Mouse (Mus musculus) heart, embryonic 15.5 days (tissue): ENCODE results near the gene Kcnq1. TPM values are rescaled to one million over a fixed set of nuclear protein-coding genes. Genes with fewer than 3 reads are reported as not detected.

Experiments
- ATAC-seq: fragments of 200-750 bp; cut with Nextera tagmentation; replicated peaks from 2 replicates; pipeline ENCODE4 v1.8.0; 2017; ENCODE audit warnings: low read depth, moderate TSS enrichment; ENCODE audit not compliant: insufficient number of reproducible peaks, insufficient read depth, low FRiP score
- H3K27ac ChIP-seq: fragments of 300-500 bp; sonication (generic); 2 replicates; pipeline ENCODE4 v1.5.1; 2015; ENCODE audit warnings: mild to moderate bottlenecking, inconsistent platforms
- H3K27me3 ChIP-seq: fragments of 300-500 bp; sonication (generic); 2 replicates; pipeline ENCODE4 v1.6.1; 2015; ENCODE audit warnings: inconsistent platforms
- H3K36me3 ChIP-seq: fragments of 300-500 bp; sonication (generic); 2 replicates; pipeline ENCODE4 v1.6.1; 2015; ENCODE audit warnings: mild to moderate bottlenecking, inconsistent platforms
- H3K4me1 ChIP-seq: fragments of 300-500 bp; sonication (generic); replicated peaks from 2 replicates; pipeline ENCODE4 v1.6.1; 2015; ENCODE audit warnings: inconsistent platforms
- H3K4me2 ChIP-seq: fragments of 300-500 bp; sonication (generic); 2 replicates; pipeline ENCODE4 v1.6.1; 2015; ENCODE audit warnings: inconsistent platforms, mild to moderate bottlenecking, moderate library complexity
- H3K4me3 ChIP-seq: fragments of 300-500 bp; sonication (generic); 2 replicates; pipeline ENCODE4 v1.5.1; 2015; ENCODE audit warnings: mild to moderate bottlenecking, inconsistent platforms
- H3K9ac ChIP-seq: fragments of 300-500 bp; sonication (generic); 2 replicates; pipeline ENCODE4 v1.6.1; 2015; ENCODE audit warnings: mild to moderate bottlenecking, inconsistent platforms
- H3K9me3 ChIP-seq: fragments of 300-500 bp; sonication (generic); replicated peaks from 2 replicates; pipeline ENCODE4 v1.6.1; 2016; ENCODE audit warnings: inconsistent platforms
- WGBS: fragments of 180-500 bp; shearing (Covaris S2); methylation state at CpG from one replicate; pipeline ENCODE4 v1.1.7; 2015; ENCODE audit warnings: mixed read lengths; 5-methylcytosine and 5-hydroxymethylcytosine counted together
- polyA plus RNA-seq: library from polyadenylated mRNA; unstranded; fragments of >200 nt; fragmentation: Nextera tagmentation; extraction: Ambion mirVana; gene quantifications from 2 replicates; pipeline ENCODE4 v1.2.1, GENCODE M21; 2015

Kcnq1 gene
- polyA plus RNA-seq, 1 experiment from 2014 or later: 27.5 TPM

DNA sequence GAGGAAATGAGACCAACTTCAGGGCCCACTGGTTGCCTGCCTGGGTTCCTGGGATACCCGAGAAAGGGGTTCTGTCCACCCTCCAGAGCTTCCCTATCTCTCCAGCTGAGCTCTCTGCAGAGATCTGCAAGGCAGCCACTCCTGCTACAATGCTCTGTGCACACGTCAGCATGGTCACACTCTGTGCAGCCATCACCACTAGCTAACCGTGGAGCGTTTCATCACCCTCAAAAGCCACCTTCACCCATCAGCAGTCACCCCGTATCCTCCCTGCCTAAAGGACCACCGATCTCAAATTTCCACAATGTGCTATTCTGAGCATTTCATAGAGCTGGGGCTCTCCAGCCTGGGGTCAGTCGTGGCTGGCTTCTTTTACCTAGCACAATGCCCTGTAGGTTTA, 243.1 kb downstream of the Kcnq1 start:
- Histone ChIP-seq H3K36me3 (no peaks in the 10 kb centered on the region), H3K27ac (peak overlapping the region; percentile 44), H3K4me1 (peaks cover 19% of the 10 kb centered on the region), H3K27me3 (no peaks in the 10 kb centered on the region), H3K9me3 (no peaks in the 10 kb centered on the region), H3K9ac (no peak overlapping the region), H3K4me2 (no peak overlapping the region), H3K4me3 (no peak overlapping the region)
- no peak for ATAC-seq
- WGBS: 32% methylated on average over 7 of the region's 7 CpGs

DNA sequence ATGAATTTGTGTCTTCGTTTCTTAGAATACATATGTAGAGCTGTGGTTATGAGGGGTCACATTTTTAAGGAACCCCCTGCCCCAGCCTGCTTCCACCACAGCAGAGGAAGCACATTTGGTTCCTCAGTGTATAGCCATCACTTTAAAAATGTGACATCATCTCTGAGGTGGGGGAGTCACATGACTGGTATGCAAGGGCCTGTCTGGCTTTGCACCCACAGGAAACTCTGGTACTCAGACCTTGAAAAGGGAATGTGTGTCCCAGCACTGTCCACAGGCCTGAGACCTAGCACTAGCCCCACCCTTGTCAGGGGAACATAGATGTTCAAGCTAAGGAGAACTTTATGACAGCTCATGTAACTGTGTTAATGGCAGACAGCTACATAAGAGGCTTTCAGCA, 243.7 kb downstream of the Kcnq1 start:
- Histone ChIP-seq H3K4me3 (no peak overlapping the region), H3K4me1 (peaks cover 19% of the 10 kb centered on the region), H3K36me3 (no peaks in the 10 kb centered on the region), H3K4me2 (no peak overlapping the region), H3K27ac (peak overlapping the region; percentile 44), H3K9me3 (no peaks in the 10 kb centered on the region), H3K27me3 (no peaks in the 10 kb centered on the region), H3K9ac (no peak overlapping the region)
- 0 out of 2 replicates have a peak, but pooled peaks have one; percentile 47 for ATAC-seq
- 44% methylated on average over 1 of the region's 1 CpGs for WGBS

DNA sequence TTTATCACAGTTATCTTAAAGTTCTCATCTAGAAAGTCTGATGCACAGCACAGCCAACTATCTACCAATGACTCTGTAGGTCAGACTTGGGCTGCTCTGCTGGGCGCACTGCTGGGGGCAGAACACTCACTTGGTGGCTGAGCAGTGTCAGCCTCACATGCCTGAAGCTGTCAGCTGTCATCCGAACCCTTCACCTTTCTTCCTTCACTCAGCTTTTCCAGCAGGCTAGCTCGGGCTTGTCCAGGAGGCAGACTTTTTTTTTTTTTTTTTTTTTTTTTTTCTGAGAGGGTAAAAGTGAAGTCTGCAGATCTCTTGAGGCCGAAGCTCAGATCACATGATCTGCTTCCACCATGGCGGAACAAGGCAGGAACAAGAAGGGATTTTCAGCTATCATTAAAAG, 249.7 kb downstream of the Kcnq1 start:
- Histone ChIP-seq H3K27ac (0 out of 2 replicates have a peak overlapping the region, but pooled peaks have one; percentile 3), H3K27me3 (no peaks in the 10 kb centered on the region), H3K4me2 (no peak overlapping the region), H3K36me3 (no peaks in the 10 kb centered on the region), H3K9me3 (no peaks in the 10 kb centered on the region), H3K9ac (no peak overlapping the region), H3K4me3 (no peak overlapping the region), H3K4me1 (peaks cover 35% of the 10 kb centered on the region)
- no peak for ATAC-seq
- 44% methylated on average over 5 of the region's 5 CpGs for WGBS

DNA sequence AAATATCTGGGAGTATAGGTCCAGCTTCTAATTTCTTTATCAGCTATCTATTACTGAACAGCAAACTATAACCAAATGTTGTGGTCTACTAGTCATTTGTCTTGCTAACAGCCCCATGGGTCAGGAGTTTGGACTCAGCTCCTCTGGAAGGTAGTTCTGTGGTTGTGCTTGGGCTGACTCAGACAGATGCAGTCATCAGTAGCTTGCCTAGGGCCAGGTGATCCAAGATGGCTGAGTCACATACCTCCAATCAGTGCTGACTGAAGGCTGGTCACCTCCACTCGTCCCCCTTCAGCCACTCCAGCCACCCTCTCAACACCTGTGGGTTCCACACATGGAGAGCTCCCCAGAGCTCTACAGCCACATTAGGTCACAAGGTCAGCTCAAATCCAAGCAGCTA, 250.9 kb downstream of the Kcnq1 start:
- Histone ChIP-seq H3K4me2 (no peak overlapping the region), H3K9ac (no peak overlapping the region), H3K27ac (peak overlapping the region; percentile 64; the same call in 1 of the 2 replicates), H3K4me1 (peaks cover 41% of the 10 kb centered on the region), H3K27me3 (no peaks in the 10 kb centered on the region), H3K9me3 (no peaks in the 10 kb centered on the region), H3K4me3 (no peak overlapping the region), H3K36me3 (no peaks in the 10 kb centered on the region)
- 48% methylated on average over 1 of the region's 1 CpGs for WGBS
- no peak for ATAC-seq

DNA sequence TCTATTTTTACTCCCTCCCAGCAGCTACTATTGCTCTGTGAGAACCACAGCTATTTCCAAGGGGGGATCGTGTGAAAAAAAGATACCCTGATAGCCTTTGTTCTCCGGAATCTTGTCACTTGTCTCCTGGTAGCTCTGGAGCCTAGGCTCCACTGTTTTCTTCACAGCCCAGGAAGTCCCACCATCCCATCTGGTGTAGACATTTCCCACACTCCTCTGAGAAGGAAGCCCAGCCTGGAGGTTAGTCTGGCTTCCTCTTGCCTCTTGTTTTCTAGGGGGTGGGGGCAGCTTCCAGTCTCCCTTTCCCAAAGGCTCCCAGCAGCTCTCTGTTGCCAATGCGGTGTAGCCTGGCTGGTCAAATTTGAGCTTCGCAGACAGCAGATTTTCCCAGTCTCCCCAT, 251.7 kb downstream of the Kcnq1 start:
- ATAC-seq: no peak; the same call in 1 of the 2 replicates
- peaks cover 42% of the 10 kb centered on the region for H3K4me1 ChIP-seq
- no peaks in the 10 kb centered on the region for H3K27me3 ChIP-seq
- no peak overlapping the region for H3K9ac ChIP-seq
- no peak overlapping the region for H3K4me2 ChIP-seq
- H3K27ac ChIP-seq: peak overlapping the region; percentile 64
- 35% methylated on average over 4 of the region's 4 CpGs for WGBS
- H3K9me3 ChIP-seq: no peaks in the 10 kb centered on the region
- no peak overlapping the region for H3K4me3 ChIP-seq
- no peaks in the 10 kb centered on the region for H3K36me3 ChIP-seq

DNA sequence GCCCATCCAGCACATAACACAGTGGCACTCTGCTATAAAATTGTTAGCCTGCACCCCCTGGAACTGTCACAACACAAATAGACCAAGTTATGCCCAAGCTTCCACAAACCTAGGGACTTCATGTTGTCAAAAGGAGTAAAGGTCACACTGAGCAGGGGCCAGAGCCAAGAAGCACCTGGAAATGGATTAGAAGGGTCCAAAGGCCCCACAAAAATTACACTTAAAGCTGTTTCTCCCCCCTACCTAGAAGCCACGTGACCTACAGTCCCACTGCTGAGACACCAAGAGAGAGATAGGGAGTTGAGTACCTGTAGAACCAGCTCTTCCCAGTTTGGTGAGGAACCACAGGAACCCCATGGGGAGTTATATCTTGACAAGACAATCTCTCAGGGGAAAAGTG, 253.6 kb downstream of the Kcnq1 start:
- 92% methylated on average over 1 of the region's 1 CpGs for WGBS
- Histone ChIP-seq H3K4me2 (no peak overlapping the region), H3K4me3 (no peak overlapping the region), H3K36me3 (no peaks in the 10 kb centered on the region), H3K27ac (no peak overlapping the region), H3K4me1 (peaks cover 61% of the 10 kb centered on the region), H3K9me3 (no peaks in the 10 kb centered on the region), H3K27me3 (no peaks in the 10 kb centered on the region), H3K9ac (no peak overlapping the region)
- ATAC-seq: no peak

DNA sequence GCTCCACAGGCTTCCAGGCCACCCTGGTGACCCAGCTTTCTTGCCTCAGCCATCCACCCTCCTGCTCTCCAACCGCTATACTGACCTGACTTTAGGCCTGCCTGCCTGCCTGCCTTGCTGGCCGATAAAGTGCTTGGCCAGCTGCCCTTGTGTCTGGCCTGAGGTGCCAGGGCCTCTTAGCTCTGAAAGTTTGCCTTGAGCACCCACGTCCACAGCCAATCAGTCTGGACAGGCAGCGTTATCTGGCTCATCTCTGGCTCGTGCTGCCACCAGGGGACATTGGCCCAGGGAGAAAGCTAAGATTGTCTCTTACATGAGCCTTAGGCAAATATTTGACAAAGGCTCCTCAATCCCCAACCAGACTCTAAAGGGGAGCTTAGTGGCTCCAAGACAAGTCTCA, 254.6 kb downstream of the Kcnq1 start:
- H3K4me1 ChIP-seq: peaks cover 68% of the 10 kb centered on the region

DNA sequence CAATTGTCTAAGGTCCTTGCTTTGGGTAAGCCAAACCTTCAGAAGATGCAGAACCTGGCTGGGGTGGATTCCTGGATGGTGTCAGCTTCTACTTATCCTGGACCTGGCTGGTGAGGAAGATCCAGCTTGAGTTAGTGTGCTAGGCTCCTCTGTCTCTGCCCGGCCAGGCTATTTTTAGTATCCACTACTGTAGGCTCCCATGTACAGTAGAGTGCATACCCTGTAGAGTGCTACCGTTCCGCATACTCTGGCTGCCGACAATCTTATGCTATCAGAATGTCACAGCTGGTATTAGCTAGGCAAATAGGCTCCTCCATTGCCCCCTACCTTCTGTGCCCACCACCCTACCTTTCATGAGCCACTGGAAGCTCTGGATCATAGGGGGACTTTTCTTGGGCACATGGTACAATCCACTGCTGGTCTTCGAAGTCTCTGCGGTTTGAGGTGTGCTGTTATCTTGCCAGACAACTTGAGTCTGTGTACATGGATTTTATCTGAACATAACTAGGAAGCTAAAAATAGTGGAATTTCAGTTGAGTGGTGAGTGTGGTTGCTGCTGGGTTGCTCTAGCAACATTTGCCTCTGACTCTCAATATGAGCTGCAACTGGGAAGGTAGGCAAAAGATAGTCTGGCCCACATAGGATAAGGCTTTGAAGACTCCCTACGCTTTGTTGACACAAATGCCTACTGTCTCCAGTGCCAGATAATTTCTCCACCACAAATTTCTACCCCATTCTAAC, 258.1 kb downstream of the Kcnq1 start:
- Histone ChIP-seq H3K36me3 (no peaks in the 10 kb centered on the region), H3K27ac (peak overlapping the region; percentile 86), H3K4me2 (peak overlapping the region; percentile 35), H3K4me1 (peaks cover 68% of the 10 kb centered on the region), H3K9me3 (no peaks in the 10 kb centered on the region), H3K27me3 (no peaks in the 10 kb centered on the region), H3K4me3 (no peak overlapping the region), H3K9ac (0 out of 2 replicates have a peak overlapping the region, but pooled peaks have one; percentile 18)
- 39% methylated on average over 7 of the region's 7 CpGs for WGBS
- peak; percentile 63 for ATAC-seq

More for the DNA sequence above, 254.6 kb downstream of the Kcnq1 start:
- H3K9ac ChIP-seq: no peak overlapping the region
- H3K27ac ChIP-seq: peak overlapping the region; percentile 52
- no peak overlapping the region for H3K4me2 ChIP-seq
- H3K9me3 ChIP-seq: no peaks in the 10 kb centered on the region
- 44% methylated on average over 5 of the region's 5 CpGs for WGBS
- H3K27me3 ChIP-seq: no peaks in the 10 kb centered on the region
- no peak overlapping the region for H3K4me3 ChIP-seq
- ATAC-seq: no peak
- no peaks in the 10 kb centered on the region for H3K36me3 ChIP-seq

DNA sequence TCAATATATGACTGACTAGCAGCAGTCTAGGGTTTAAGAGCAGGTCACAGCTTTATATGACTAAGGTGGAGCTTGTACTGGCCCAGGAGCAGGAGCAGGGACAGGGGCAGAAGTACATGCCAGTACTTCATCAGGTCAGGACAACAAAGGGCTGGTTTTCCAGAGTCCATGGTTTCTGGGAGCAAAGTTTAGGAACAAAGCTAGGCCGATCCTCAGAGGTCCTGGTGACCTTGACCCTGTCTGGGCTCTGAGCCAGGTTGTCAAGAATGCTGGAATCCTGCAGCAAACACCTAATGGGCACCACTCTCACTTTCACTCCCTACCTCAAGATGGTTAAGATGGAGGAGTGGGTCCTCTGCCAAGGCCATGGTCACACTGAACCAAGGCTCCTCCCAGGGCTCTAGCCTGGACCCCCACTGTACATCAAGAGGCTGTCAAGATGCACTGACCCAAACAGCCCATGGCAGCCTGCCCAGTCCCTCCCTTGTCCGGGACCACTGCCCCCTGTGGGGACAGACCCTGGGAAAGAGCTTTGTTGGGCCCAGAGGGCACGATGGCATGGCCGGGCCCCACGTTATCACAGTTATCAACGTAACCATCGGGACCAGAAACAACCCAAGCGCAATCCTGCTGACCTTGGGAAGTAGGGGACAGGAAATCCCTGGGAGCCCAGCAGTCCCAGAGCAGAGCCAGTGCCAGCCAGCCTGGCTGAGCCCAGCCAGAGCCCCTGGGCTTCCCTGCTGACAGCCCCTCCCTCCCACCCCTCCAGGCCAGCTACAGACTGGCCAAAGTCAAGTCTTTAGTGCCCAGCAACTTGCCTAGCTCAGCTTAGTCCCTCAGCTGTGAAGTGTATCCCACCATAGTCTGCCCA, 259.0 kb downstream of the Kcnq1 start:
- 41% methylated on average over 8 of the region's 8 CpGs for WGBS
- H3K36me3 ChIP-seq: no peaks in the 10 kb centered on the region
- H3K4me3 ChIP-seq: no peak overlapping the region
- 0 out of 2 replicates have a peak overlapping the region, but pooled peaks have one; percentile 1 for H3K9ac ChIP-seq
- peak overlapping the region; percentile 86 for H3K27ac ChIP-seq
- peaks cover 64% of the 10 kb centered on the region for H3K4me1 ChIP-seq
- ATAC-seq: peak; percentile 35; the same call in 1 of the 2 replicates
- H3K27me3 ChIP-seq: no peaks in the 10 kb centered on the region
- no peaks in the 10 kb centered on the region for H3K9me3 ChIP-seq
- H3K4me2 ChIP-seq: peak overlapping the region; percentile 35; the same call in 1 of the 2 replicates

DNA sequence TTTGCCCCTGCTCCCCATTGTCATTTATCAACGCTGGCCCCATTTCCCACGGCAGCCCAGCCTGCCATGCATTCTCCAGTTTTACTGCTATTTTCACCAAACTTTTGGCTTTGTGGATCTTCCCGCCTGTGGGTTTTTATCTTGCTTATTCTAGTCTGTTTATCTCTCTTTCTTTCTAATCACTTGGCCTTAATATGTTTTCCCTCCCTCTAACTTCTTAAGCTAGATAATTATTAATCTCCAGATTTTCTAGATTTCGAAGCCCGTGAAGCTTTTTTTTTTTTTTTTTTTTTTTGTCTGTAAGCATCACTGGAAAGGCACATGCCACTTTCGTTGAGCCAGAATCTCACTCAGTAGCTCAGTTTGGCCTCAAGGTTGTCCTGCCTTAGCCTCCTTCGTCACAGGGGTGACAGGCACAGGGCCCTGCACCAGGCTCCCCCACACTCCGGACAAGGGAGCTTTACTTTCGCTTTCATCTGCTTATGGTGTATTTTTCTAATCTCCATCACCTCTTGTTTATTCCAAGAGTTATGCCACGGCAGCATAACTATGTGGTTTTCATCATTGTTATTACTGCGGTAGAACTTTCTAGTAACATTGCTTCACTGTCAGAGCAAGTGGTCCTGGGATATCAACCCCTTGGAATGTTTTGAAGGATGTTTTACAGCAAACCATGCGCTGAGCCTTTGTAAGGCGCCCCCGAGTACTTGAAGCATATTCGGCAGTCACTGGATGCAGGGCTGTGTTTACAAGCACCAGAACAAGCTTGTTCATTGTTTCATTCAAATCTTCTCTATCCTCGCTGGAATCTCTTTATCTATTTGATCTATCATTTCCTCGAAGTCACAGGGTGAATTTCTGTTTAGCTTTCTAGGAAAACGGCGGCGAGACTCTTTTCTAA, 261.5 kb downstream of the Kcnq1 start:
- 45% methylated on average over 20 of the region's 20 CpGs for WGBS
- H3K9ac ChIP-seq: no peak overlapping the region
- H3K4me3 ChIP-seq: no peak overlapping the region
- peak overlapping the region; percentile 17; the same call in 1 of the 2 replicates for H3K27ac ChIP-seq
- peak overlapping the region; percentile 44 for H3K4me2 ChIP-seq
- peaks cover 72% of the 10 kb centered on the region for H3K4me1 ChIP-seq
- H3K36me3 ChIP-seq: no peaks in the 10 kb centered on the region
- no peak for ATAC-seq
- no peaks in the 10 kb centered on the region for H3K9me3 ChIP-seq
- no peaks in the 10 kb centered on the region for H3K27me3 ChIP-seq
